Mouse (Mus musculus): ENCODE results near the gene Dnajc16. TPM values are rescaled to one million over a fixed set of nuclear protein-coding genes. Genes with fewer than 3 reads are reported as not detected.

Dnajc16 gene
- polyA plus RNA-seq, 1 experiment from 2014 or later = 4.2 TPM

DNA sequence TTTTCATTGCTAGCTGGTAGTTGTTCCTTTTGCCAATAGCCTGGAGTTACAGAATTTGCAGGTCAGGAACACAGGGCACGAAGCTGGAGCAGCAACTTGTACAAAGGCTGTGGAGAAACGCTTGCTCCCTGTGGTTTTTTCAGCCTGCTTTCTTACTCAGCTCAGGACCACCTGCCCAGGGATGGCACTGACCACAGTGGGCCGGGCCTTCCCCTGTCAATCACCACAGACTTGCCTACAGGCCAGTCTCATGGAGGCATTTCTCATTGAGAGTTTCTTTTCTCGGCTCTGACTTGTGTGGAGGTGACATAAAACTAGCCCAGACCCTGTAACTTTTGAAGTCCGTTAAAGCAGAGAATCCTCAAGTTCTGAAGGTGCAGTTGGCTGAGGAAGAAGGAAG lies 6.8 kb upstream of the Dnajc16 start:
- DNase-seq (no peak), ATAC-seq (ENCODE audit: insufficient read depth) (no peak)
- H3K27ac ChIP-seq (ENCODE audit: low read depth) = no peak overlapping the region
- peaks cover 16% of the 10 kb centered on the region for H3K36me3 ChIP-seq (ENCODE audit: insufficient read depth)
- no peak overlapping the region for H3K9ac ChIP-seq
- H3K4me2 ChIP-seq = no peak overlapping the region
- no peak overlapping the region for H3K4me3 ChIP-seq (ENCODE audit: low read depth, low read length)
- H3K9me3 ChIP-seq (ENCODE audit: low read depth, low read length) = no peaks in the 10 kb centered on the region
- TF ChIP-seq CTCF (IDR thresholded peaks at IDR 0.05; ENCODE audit: low read depth) = no peak
- H3K4me1 ChIP-seq (ENCODE audit: insufficient read depth) = no peaks in the 10 kb centered on the region
- no peaks in the 10 kb centered on the region for H3K27me3 ChIP-seq (ENCODE audit: insufficient read depth, low read length)
- 88% methylated on average over 5 of the region's 5 CpGs for WGBS

DNA sequence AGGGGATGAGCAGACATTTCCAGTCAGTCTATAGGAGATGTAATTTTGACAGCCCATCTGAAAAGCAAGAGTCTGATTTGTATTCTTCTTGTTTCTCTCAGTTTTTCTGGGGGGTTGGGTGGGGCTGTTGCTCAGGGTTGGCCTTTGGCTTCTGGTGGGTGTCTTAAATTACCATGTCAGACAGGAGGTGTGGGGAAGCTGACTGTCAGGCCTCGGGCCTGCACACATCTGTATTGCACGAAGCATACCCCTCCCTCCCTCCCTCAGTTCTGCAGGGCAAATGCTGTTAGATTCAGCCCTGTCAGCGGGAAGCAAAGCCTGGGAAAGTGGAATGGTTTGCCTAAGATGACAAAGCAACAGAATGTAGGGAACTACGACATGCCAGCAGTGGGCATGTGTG lies 6.2 kb upstream of the Dnajc16 start:
- 70% methylated on average over 4 of the region's 4 CpGs for WGBS
- Histone ChIP-seq H3K4me2 (no peak overlapping the region), H3K9me3 (ENCODE audit: low read depth, low read length) (no peaks in the 10 kb centered on the region), H3K9ac (no peak overlapping the region), H3K36me3 (ENCODE audit: insufficient read depth) (peaks cover 16% of the 10 kb centered on the region), H3K27me3 (ENCODE audit: insufficient read depth, low read length) (no peaks in the 10 kb centered on the region), H3K27ac (ENCODE audit: low read depth) (no peak overlapping the region), H3K4me1 (ENCODE audit: insufficient read depth) (no peaks in the 10 kb centered on the region), H3K4me3 (ENCODE audit: low read depth, low read length) (no peak overlapping the region)
- ATAC-seq (ENCODE audit: insufficient read depth) (no peak), DNase-seq (no peak)
- TF ChIP-seq CTCF (IDR thresholded peaks at IDR 0.05; ENCODE audit: low read depth) = no peak

- no peaks in the 10 kb centered on the region for H3K9me3 ChIP-seq (ENCODE audit: low read depth, low read length)
- no peak overlapping the region for H3K4me3 ChIP-seq (ENCODE audit: low read depth, low read length)
- no peak for TF ChIP-seq CTCF (IDR thresholded peaks at IDR 0.05; ENCODE audit: low read depth)
- ATAC-seq (ENCODE audit: insufficient read depth) = no peak
- WGBS = 82% methylated on average over 7 of the region's 7 CpGs
- no peak overlapping the region for H3K27ac ChIP-seq (ENCODE audit: low read depth)
- H3K27me3 ChIP-seq (ENCODE audit: insufficient read depth, low read length) = no peaks in the 10 kb centered on the region
- H3K9ac ChIP-seq = no peak overlapping the region
- H3K36me3 ChIP-seq (ENCODE audit: insufficient read depth) = peaks cover 16% of the 10 kb centered on the region
- no peak for DNase-seq
- H3K4me1 ChIP-seq (ENCODE audit: insufficient read depth) = no peaks in the 10 kb centered on the region
- H3K4me2 ChIP-seq = no peak overlapping the region
Measured at GRCm38 (mm10) chr4:141796356-141796755, 5.6 kb upstream of the Dnajc16 start.

GRCm38 (mm10) chr4:141794152-141794535 lies 3.4 kb upstream of the Dnajc16 start:
- peak overlapping the region; percentile 55 for H3K4me3 ChIP-seq (ENCODE audit: low read depth, low read length)
- peak overlapping the region; percentile 90 for H3K27ac ChIP-seq (ENCODE audit: low read depth)
- no peaks in the 10 kb centered on the region for H3K4me1 ChIP-seq (ENCODE audit: insufficient read depth)
- DNase-seq (no peak), ATAC-seq (ENCODE audit: insufficient read depth) (no peak)
- peak overlapping the region; percentile 64 for H3K9ac ChIP-seq
- WGBS = 9% methylated on average over 5 of the region's 5 CpGs
- no peak for TF ChIP-seq CTCF (IDR thresholded peaks at IDR 0.05; ENCODE audit: low read depth)
- H3K36me3 ChIP-seq (ENCODE audit: insufficient read depth) = peaks cover 16% of the 10 kb centered on the region
- no peaks in the 10 kb centered on the region for H3K9me3 ChIP-seq (ENCODE audit: low read depth, low read length)
- peak overlapping the region; percentile 60 for H3K4me2 ChIP-seq
- no peaks in the 10 kb centered on the region for H3K27me3 ChIP-seq (ENCODE audit: insufficient read depth, low read length)

- peak within 1 kb of the TSS; percentile 60 for H3K4me2 ChIP-seq
- H3K9me3 ChIP-seq (ENCODE audit: low read depth, low read length) = no peaks in the 10 kb centered on the region
- no peaks in the 10 kb centered on the region for H3K4me1 ChIP-seq (ENCODE audit: insufficient read depth)
- no peak for TF ChIP-seq CTCF (IDR thresholded peaks at IDR 0.05; ENCODE audit: low read depth)
- H3K27ac ChIP-seq (ENCODE audit: low read depth) = peak within 1 kb of the TSS; percentile 90
- H3K27me3 ChIP-seq (ENCODE audit: insufficient read depth, low read length) = no peaks in the 10 kb centered on the region
- peak within 1 kb of the TSS; percentile 55 for H3K4me3 ChIP-seq (ENCODE audit: low read depth, low read length)
- under 1% methylated on average over 73 of the region's 80 CpGs for WGBS
- peak within 1 kb of the TSS; percentile 64 for H3K9ac ChIP-seq
- DNase-seq (peak; percentile 99), ATAC-seq (ENCODE audit: insufficient read depth) (peak; percentile 85)
- H3K36me3 ChIP-seq (ENCODE audit: insufficient read depth) = peaks cover 16% of the 10 kb centered on the region
Measured at GRCm38 (mm10) chr4:141793282-141794151, 2.8 kb upstream of the Dnajc16 start, which contains the start of gene Casp9. Casp9 (plus strand) TSS chr4:141793612.

DNA sequence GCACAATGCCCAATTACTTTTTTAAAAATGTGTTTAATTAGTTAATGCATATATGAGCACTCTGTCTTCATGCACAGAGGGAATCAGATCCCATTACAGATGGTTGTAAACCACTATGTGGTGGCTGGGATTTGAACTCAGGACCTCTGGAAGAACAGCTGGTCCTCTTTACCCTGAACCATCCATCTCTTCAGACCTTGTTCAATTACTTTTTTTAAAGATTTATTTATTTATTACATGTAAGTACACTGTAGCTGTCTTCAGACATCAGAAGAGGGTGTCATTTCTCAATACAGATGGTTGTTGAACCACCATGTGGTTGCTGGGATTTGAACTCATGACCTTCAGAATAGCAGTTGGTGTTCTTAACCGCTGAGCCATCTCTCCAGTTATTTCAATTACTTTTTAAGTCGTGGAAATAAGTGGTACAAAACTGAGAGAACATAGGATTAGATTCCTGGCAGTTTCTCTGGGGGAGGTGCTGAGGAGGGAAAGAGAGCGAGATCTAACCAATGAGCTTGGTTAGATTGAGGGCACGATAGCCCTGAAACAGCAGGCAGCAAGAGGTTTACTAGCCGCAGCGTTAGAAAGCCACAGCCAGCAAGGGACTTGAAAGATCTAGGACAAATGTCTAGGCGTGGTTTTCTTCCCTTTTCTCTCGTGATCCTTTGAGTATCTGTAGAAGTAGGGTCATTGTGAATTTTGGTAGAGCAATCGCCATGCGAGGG lies 2.0 kb upstream of the Dnajc16 start:
- ATAC-seq (ENCODE audit: insufficient read depth) = no peak
- Histone ChIP-seq H3K4me2 (peak overlapping the region; percentile 60), H3K27ac (ENCODE audit: low read depth) (peak overlapping the region; percentile 89), H3K4me1 (ENCODE audit: insufficient read depth) (no peaks in the 10 kb centered on the region), H3K27me3 (ENCODE audit: insufficient read depth, low read length) (no peaks in the 10 kb centered on the region), H3K9me3 (ENCODE audit: low read depth, low read length) (no peaks in the 10 kb centered on the region), H3K36me3 (ENCODE audit: insufficient read depth) (peaks cover 14% of the 10 kb centered on the region), H3K9ac (peak overlapping the region; percentile 27; the same call in 1 of the 2 replicates), H3K4me3 (ENCODE audit: low read depth, low read length) (peak overlapping the region; percentile 55)
- DNase-seq = no peak
- TF ChIP-seq CTCF (IDR thresholded peaks at IDR 0.05; ENCODE audit: low read depth) = no peak
- 11% methylated on average over 10 of the region's 10 CpGs for WGBS

- H3K36me3 ChIP-seq (ENCODE audit: insufficient read depth) = peaks cover 6% of the 10 kb centered on the region; the same call in 1 of the 2 replicates
- H3K4me3 ChIP-seq (ENCODE audit: low read depth, low read length) = no peak overlapping the region
- no peaks in the 10 kb centered on the region for H3K4me1 ChIP-seq (ENCODE audit: insufficient read depth)
- 77% methylated on average over 8 of the region's 8 CpGs for WGBS
- DNase-seq = no peak
- H3K27me3 ChIP-seq (ENCODE audit: insufficient read depth, low read length) = no peaks in the 10 kb centered on the region
- ATAC-seq (ENCODE audit: insufficient read depth) = no peak
- no peak for TF ChIP-seq CTCF (IDR thresholded peaks at IDR 0.05; ENCODE audit: low read depth)
- H3K4me2 ChIP-seq = no peak overlapping the region
- no peak overlapping the region for H3K27ac ChIP-seq (ENCODE audit: low read depth)
- H3K9ac ChIP-seq = no peak overlapping the region
- H3K9me3 ChIP-seq (ENCODE audit: low read depth, low read length) = no peaks in the 10 kb centered on the region
Measured at GRCm38 (mm10) chr4:141791951-141792350, 1.2 kb upstream of the Dnajc16 start.
